Mouse (Mus musculus) central nervous system, embryonic 11.5 days (tissue): ENCODE results near the gene Ptprd. TPM values are rescaled to one million over a fixed set of nuclear protein-coding genes. Genes with fewer than 3 reads are reported as not detected.

ENCODE experiments used
- polyA plus RNA-seq: library from polyadenylated mRNA; depleted of rRNA; stranded (reverse); fragments of >200 nt; gene quantifications from 2 replicates; pipeline ENCODE4 v1.2.3, GENCODE M21; 2012; rRNA removed

Gene Ptprd
- polyA plus RNA-seq, result 22.4 and 46.1 TPM in 2 replicates

GRCm38 (mm10) chr4:78211529-78212494 is at the start of gene Ptprd:
Ptprd (minus strand) TSS chr4:78211961.

